Mouse (Mus musculus): ENCODE measurements around the gene Cyp4f39.
"Not testable (repeated sequence)": the region's sequence is repeated elsewhere in the genome, so short reads cannot be mapped to it uniquely, and the experiment has no call there.

The Cyp4f39 gene

GRCm38 (mm10) chr17:32472176-32472575, 19.7 kb downstream of the Cyp4f39 start:
- no peak for DNase-seq (ENCODE audit: low read depth, low spot score)

DNA sequence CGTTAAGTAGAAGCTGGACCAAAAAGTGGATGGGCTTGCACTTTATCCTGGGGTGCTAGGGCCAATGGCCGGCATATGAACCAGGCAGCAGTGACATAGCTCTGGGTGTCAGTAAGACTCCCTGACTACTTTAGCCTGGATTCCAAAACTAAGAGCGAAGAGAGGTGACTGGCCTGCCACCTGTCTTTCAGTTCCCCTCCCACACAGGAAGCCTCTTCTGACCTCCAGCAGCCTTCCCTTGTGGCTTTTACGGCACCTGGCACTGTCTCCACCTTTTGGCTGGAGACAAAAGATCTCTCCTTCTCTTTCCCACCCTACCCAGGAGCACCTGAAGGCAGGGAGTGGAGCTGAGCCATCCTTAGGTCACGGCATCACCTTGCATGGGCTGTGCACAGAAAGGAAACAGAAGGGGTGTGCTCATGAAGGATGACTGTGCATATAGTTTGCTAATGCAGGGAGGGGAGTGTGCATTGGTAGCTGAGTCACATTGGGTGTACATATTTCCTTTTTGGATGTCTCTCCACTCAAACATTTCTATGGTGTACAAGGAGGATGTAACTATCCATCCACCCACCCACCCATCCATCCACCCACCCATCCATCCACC, 22.5 kb downstream of the Cyp4f39 start:
- DNase-seq (ENCODE audit: low read depth, low spot score): peak; percentile 40

GRCm38 (mm10) chr17:32477204-32477603, 24.7 kb downstream of the Cyp4f39 start:
- no peak for DNase-seq (ENCODE audit: low read depth, low spot score)

DNA sequence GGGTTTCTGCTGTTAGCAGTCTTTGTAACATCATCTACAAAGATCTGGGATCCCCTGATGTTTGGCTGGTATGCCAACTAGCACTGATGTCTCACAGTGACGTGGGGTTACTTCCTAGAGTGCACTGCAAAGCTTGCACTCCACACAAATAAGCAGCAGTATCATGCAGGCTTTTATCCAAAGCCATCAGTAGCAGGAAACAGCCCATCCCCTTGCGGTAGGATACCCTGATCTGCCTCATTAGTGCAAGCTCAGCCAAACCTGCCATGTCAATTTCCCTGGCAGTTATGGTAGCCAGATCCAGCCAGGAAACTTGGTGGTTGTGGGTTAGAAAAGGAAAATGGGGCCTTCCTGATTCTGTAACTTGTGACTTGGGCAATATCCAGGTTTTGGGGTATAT, 26.2 kb downstream of the Cyp4f39 start:
- no peak for DNase-seq (ENCODE audit: low read depth, low spot score)

DNA sequence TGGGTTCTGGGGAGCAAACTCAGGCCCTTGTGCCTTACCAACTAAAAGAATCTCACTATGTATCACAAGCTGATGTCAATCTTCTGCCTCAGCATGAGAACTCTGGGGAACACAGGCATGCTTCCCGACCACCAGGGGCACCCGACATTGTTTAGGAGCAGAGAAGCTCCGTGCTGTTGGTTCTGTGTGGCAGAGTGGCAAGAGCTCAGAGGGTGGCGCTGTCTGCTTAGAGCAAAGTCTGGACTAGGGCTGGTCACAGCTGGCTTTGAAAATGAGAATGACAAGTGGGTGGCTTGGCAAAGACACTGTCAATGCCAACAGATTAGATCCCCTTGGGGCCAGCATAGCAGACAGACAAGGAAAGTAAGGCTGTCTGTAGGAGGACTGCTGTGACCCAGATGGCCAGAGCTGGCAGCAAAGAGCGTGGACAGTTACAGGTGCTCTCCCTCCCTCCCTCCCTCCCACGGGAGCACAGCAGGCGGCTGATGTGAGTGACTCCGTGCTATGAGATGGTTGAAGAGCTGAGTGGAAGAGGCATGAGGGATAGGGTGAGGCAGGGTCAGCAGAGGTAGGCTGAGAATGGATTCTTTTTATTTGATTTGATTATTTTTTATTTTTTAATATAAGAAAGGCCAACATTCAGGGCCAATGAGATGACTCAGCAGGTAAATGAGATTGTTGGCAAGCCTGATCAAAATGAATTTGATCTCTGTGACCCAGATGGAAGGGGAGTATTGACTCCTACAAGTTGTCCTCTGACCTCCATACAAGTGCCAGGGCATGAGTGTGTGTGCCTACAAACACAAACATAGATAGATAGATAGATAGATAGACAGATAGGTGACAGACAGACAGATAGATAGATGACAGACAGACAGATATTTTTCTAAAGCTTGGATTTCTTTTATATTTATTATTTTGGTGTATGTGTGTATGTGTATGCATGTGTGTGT, 27.3 kb downstream of the Cyp4f39 start:
- DNase-seq (ENCODE audit: low read depth, low spot score): peak; percentile 41

GRCm38 (mm10) chr17:32481766-32482165, 29.2 kb downstream of the Cyp4f39 start:
- no peak for DNase-seq (ENCODE audit: low read depth, low spot score)

GRCm38 (mm10) chr17:32483200-32483599, 30.7 kb downstream of the Cyp4f39 start:
- DNase-seq (ENCODE audit: low read depth, low spot score): peak; percentile 34

DNA sequence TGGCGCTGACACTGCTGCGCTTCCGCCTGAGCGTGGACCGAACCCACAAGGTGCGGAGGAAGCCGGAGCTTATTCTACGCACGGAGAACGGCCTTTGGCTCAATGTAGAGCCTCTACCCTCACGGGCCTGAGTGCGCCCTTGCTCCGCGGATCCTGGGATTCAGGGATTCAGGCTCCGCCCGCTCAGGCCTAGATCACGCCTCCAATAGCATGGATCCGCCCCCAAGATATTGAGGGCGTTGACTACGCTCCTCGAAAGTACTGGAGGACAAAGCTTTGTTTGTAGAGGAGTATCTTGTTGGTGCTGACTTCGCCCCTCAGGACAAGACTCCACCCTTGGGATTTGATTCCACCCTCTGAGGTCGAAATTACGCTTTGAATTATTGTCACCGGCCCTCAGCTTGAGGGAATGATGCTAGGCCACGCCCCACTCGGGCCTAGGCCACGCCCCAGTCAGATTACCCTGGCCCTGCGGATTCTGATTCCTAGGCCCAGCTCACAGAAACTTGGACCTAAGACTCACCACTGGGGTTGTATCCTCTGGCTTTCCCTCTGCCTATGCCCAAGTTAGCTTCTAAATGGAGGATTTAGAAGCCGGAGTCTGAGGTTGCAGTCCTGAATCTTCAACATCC, 39.9 kb downstream of the Cyp4f39 start:
- no peak for DNase-seq (ENCODE audit: low read depth, low spot score)

DNA sequence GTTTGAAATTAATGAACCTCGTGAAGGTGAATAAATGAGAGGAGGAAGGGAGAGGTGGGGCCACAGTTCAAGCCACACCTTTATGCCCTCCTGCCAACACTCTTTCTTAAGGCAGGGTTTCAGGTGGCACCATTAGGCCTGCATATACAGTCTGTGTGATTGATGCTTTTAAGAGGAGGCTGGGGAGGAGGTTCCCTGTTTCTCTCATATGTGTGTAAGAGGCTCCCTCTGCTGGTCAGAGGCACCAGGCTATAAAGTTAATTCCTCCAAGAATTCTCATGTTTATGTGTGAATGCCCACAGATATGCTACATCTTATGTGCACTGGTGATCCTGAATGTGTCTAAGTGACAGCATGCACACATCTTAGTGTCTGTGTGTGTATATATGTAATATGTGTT, 42.1 kb downstream of the Cyp4f39 start:
- peak; percentile 73 for DNase-seq (ENCODE audit: low read depth, low spot score)

DNA sequence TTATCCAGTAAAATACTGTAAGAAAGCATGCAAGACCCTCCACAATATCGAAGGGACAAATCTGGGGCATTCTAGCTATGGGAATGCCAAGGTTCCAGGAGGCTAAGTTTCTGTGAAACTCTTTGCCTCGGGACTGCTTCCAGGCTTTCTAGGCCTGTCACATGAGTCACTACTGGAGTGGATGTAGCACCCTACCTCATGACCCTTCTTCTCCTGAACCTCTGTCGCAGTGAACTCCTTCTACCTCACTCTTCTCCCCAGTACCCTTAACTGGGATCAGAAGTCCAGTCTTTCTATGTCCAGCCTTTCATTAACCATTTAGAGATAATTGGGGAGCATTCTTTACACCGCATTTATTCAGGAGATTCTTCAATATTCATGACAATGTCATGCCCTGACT, 48.0 kb downstream of the Cyp4f39 start:
- not testable (repeated sequence) for DNase-seq (ENCODE audit: low read depth, low spot score)

DNA sequence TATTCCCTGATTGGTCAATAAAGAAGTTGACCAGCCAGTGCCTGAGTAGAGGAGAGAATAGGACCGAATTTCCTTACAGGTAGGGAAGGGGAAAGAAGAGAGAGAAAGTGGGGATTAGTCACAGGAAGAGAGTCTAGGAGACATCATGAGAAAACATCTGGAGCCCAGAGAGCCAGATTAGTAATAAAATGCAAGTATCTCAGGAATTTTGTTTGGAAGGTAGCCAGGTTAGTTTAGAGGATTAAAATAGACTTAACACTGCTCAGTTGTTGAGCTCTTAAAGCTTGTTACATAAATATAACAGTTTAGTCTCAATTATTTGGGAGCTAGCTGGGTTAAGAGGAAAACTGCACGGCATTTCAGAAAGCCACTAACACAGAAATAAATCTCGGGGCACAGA, 48.5 kb downstream of the Cyp4f39 start:
- DNase-seq (ENCODE audit: low read depth, low spot score): no peak

DNA sequence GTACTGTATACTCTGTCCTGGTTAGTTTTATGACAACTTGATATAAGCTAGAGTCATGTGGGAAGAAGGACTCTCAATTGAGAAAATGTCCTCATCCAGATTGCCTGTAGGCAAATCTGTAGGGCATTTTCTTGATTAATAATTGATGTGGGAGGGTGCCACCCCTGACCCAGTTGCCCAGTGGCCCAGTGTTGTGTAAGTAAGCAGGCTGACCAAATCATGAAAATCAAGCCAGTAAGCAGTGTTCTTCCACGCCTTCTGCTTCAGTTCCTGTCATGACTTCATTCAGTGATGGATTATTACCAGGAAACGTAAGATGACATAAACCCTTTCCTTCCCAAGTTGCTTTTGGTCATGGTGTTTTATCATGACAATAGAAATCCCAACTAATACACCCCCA, 50.6 kb downstream of the Cyp4f39 start:
- no peak for DNase-seq (ENCODE audit: low read depth, low spot score)

DNA sequence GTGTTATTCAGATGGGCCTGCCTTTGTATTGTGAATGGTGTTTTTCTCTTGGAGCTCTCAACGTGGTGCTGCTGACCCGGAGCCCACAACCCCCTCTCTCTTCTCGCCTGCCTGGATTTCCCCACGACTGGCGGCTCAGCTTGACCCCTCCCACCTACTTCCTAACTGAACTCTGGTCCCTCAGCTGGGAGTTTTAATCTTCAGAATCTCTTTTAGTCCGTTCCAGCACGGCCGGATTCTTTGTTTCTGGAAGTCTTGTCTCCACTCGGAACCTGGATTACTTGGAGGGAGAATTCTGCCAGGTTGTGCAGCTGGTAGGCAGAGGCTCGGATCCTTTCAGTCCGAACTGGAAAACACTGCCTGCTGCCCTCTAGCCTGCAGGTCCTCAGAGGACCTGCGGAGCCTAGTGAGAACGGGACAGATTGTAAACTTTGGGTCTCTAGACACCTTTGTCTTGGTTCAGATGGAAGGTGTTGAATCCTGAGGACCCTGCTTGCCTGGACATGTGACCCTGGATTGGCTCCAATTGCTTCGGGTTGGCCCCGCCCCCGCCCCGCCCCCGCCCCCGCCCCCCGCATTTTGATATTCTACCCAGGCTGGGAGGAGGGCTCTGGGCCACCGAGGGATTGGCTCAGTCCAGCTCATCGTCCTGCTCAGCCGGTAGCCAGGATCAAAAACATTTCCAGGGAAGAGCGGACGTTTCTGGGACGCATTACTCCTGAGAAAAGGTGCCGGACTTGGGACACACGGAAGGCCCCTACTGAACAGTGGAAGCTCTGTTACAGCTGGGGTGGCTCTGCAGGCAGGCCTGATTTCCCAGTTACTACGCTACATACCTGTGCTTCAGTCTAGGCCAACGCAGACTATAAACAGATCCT, 53.6 kb downstream of the Cyp4f39 start, which contains the start of gene Cyp4f17:
Gene Cyp4f17, plus strand, starts transcription at position 200 of the 878 bp plus-strand sequence.
- no peak for DNase-seq (ENCODE audit: low read depth, low spot score)

DNA sequence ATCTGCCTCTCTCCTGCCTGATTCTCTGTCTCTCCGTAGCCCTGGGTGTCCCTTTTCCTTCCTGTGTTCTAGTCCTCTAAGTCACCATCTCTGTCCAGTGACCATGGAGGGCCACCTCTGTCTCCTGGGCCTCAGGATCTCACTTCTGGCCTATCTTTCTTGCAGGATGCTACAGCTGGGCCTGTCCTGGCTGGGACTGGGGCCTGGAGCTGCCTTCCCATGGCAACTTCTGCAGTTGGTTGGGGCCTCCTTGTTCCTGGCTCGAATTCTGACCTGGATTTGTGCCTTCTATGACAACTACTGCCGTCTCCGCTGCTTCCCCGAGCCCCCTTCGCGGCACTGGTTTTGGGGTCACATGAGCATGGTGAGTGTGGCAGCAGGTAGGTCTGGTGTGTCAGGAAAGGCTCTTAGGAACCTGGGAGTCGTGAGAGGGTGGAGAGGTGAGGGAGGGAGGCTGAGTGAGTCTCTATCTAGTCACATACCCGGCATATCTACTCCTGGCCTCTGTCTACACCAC, 54.3 kb downstream of the Cyp4f39 start:
- no peak for DNase-seq (ENCODE audit: low read depth, low spot score)

DNA sequence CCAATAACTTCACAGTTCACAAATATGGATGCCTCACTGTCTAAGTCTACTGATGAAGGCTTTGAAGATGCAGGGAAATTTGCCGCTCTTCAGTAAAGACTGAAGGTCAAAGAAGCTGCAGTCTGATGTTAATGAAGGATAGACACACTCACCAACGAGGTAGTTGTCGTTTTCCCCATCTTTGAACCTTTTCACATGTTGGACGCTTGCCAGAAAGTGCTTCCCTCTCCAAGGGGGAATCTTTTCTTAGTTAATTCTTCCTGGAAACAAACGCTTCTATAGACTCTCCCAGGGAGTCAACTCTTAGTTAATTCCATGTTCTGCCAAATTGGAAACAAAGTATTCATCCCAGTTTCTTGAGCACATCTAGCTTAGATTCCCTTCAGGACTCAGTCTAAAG, 63.6 kb downstream of the Cyp4f39 start:
- DNase-seq (ENCODE audit: low read depth, low spot score): no peak

GRCm38 (mm10) chr17:32521981-32522380, 69.5 kb downstream of the Cyp4f39 start:
- DNase-seq (ENCODE audit: low read depth, low spot score): no peak

GRCm38 (mm10) chr17:32522386-32522785, 69.9 kb downstream of the Cyp4f39 start:
- no peak for DNase-seq (ENCODE audit: low read depth, low spot score)

DNA sequence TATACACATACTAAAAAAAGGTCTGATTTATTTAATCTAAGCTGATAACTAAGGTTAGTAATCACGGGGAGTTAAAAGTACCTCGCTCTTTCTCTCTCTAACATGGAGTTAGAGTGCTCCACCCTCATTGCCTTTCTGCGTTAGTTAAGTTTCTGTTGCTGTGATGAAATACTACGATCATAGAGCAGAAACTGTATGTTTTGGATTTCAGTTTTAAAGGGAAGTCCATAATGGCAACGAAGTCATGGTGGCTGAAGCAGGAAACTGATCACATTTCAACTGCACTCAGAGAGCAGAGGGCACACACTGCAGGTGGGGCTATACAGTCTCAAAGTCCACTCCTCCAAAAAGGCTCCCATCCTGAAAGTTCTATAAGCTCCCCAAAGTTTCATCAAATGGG, 70.3 kb downstream of the Cyp4f39 start:
- no peak for DNase-seq (ENCODE audit: low read depth, low spot score)

- DNase-seq (ENCODE audit: low read depth, low spot score): peak; percentile 90
Observed at GRCm38 (mm10) chr17:32523895-32524294, 71.4 kb downstream of the Cyp4f39 start.

- DNase-seq (ENCODE audit: low read depth, low spot score): not testable (repeated sequence)
Observed at GRCm38 (mm10) chr17:32526341-32526740, 73.8 kb downstream of the Cyp4f39 start.

DNA sequence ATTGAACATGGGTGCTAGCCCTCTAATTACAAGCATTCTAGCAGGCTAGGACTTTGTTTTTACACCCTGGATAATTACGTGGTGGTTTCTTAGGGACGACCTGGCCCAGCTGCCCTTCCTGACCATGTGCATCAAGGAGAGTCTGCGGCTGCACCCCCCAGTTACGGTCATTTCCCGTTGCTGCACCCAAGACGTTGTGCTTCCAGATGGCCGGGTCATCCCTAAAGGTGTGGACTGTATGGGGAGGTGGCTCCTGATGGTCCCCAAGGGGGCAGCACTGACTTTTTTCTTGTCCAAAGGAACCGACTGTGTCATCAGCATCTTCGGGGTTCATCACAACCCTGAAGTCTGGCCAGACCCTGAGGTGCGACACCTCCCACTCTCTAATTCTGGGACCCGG, 75.2 kb downstream of the Cyp4f39 start:
- DNase-seq (ENCODE audit: low read depth, low spot score): no peak
